Mouse (Mus musculus): ENCODE data around the gene Cuedc1.
A peak's percentile ranks its signal among the peaks of the same experiment; 100 is the strongest.

Gene Cuedc1

DNA sequence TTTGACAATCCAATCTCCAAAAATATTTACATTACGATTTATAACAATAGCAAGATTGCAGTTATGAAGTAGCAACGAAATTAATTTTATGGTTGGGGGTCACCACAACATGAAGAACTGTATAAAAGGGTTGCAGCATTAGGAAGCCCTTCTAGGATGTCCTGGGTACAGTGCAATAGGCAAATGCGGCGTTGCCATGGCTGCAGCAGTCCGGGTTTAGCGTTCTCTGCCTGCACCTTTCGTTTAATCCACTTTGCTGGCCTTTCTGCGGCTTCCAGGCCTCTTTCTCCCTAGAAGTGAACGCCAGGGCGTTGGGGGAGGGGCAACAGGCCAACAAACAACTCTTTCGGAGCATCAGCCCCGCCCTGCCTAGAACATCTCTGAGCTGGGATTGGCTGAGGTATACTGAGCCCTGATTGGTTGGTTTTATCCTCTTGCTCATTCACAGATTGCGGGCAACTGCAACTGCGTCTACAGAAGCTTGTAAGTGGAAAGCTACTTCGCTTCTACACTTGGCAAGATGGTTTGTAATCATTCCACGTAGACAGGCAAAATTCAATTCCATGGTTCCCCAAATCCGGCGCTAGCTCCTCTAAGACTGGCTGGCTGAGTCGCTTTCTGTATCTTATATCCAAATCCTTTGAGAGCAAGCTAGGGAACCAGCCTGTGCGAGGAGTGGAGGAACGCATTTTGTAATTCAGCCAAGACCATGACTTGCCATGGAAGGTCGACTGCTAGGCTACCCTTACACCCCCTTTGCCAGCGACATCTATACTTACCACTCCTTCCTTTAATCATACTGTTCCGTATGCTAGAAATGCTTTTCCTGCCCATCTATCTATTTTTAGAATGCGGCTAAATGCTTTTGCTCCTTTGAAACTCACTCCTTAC lies 10.9 kb upstream of the Cuedc1 start:
- peak; percentile 97 for DNase-seq (ENCODE audit: inconsistent ontology term)

DNA sequence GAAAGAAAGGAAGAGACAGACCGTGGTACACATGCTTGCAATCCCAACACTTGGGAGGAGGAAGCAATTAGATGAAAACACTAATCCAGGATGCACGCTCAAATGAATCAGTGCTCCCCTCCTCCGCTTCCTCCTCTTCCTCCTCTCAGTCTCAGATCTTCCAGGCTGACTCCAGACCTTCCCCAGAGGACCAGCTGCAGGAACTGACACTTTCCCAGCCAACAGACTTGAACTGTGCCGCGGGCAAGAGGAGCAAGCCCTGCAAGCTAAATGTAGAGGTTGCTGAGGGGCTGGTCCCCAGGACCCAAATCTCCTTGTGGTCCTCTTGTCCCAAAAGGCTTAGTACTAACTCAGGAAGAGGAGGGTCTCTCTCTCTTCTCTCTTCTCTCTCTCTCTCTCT lies 8.7 kb upstream of the Cuedc1 start:
- no peak for DNase-seq (ENCODE audit: inconsistent ontology term)

DNA sequence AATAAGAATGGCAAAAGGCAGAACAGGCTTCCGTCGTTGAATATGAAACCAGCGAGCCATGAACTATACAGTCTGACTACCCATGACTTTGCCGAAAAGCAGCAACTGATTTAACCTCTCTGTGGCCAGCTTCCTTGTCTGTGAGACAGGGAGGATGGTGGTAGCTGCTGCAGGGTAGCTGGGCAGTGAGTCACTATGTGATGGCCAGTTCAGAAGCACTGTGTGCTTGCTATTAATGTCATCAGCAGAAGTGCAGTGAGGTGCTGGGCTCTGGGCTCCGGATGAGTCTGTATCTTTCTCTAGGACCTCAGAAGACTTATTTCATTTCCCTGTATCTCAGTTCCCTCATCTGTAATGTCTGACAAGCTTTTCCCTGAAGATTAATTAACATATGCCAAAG lies 7.6 kb upstream of the Cuedc1 start:
- peak; percentile 39 for DNase-seq (ENCODE audit: inconsistent ontology term)

DNA sequence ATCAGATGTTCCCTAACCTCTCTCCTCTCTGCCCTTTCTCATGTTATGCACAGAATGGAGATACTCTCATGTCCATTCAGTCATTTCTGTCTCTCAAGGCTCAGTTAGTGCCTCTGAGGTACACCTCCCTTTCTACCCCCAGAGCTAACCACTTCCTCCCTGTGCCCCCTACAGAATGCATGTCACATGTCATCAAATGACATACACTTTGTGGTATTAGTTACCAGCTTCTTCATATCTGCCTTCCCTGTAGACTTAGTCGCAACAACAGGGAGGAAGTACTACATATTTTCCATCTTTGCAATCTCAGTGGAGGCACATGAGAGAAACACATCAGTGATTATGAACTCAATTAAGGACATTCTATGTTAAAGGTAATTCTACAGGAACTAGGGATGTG lies 5.9 kb upstream of the Cuedc1 start:
- no peak for DNase-seq (ENCODE audit: inconsistent ontology term)

DNA sequence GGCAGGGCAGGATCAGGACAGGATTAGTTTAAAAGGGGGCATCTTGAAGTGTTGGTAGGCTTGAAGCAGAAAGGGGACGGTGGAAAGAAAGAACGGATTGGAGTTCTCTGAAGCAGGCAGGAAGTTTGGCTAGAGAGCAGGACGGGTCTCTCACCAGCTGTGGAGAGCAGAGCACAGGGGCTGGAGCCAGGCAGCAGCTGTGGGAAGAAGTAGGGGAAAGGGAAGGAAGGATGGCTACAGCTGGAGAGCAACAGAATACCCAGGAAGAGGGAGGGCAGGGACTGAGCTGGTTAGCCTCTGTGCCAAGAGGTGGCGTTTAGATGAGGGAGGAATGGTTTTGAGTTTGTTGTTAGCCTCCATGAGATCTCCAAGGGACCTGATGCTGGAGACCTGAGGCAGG lies 685 bp upstream of the Cuedc1 start:
- no peak for DNase-seq (ENCODE audit: inconsistent ontology term)

DNA sequence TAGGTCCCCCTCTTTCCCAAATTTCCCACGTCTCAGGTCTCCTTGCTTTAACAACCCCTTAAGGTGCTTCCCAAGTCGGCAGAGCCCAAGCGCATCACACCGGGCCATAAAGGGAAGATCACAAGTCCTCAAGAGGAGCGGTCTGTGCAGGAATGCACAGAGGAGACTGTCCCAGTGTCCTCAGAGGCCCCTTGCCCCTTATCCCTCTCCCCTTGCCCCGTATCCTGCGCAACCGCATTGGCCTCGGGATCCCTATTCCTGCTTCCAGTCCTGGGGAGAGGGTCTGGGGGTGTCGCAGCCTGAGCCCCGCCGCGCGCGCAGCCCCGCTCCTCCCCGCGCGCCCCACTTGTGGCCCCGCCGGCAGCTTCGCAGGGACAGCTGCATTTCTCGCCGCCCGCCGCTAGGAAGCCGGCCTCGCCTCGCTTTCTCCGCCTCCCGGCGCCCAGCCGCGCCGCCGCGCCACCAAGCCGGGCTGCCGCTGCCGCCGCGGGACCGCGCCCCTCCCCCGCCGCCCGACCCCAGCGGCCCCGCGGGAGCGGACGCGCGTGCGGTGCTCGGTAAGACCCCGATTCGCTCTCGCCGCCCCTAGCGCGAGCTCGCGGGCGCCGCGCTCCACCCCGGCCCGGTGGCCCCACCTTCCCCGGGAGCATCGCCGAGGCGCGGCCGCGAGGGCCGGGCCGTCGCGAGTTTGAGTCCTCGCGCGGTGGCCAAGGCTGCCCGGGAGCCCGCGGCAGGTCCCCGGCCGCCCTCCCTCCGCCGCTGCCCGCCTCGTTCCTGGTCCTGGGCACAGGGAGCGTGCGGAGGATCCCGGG lies 1.1 kb downstream of the Cuedc1 start:
- DNase-seq (ENCODE audit: inconsistent ontology term): peak; percentile 82

DNA sequence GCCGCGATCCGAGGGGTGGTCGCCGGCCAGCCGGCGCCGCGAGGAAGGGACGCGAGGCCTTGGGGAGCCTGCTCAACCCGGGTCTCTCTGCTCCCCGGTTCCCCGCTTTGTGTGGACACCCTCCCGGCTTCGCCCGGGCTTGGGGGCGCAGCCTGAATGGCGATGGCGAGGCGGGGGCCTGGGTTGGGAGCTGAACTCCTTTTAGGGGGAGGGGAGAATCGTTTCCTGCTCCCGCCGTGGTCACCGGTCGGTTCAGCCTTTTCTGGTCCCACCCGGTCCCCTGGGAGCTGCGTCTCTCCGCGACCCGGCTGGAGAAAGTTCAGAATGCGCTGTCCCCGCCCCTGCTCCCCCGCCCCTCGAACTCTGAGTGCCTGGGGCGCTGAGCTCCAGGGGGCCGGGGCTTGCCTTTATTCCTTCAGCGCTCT lies 1.8 kb downstream of the Cuedc1 start:
- DNase-seq (ENCODE audit: inconsistent ontology term): peak; percentile 86

DNA sequence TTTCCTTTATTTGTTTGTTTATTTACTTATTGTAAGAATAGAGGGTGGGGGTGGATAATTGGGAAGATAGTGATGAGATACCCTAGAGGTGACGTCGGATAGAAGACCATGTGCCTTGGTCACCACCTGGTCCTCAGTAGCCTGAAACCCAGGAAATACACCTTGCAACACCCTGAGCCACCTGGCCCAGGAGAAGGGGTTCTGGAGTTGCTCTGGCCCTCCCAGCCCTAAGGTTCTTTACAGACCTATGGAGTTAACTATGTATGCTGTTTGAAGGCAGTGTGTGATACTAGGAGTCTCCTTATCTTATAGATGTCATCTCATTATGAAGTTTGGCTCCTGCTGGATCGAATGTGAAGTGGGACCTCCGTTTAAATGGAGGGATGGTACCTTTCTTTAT lies 2.3 kb downstream of the Cuedc1 start:
- DNase-seq (ENCODE audit: inconsistent ontology term): no peak

DNA sequence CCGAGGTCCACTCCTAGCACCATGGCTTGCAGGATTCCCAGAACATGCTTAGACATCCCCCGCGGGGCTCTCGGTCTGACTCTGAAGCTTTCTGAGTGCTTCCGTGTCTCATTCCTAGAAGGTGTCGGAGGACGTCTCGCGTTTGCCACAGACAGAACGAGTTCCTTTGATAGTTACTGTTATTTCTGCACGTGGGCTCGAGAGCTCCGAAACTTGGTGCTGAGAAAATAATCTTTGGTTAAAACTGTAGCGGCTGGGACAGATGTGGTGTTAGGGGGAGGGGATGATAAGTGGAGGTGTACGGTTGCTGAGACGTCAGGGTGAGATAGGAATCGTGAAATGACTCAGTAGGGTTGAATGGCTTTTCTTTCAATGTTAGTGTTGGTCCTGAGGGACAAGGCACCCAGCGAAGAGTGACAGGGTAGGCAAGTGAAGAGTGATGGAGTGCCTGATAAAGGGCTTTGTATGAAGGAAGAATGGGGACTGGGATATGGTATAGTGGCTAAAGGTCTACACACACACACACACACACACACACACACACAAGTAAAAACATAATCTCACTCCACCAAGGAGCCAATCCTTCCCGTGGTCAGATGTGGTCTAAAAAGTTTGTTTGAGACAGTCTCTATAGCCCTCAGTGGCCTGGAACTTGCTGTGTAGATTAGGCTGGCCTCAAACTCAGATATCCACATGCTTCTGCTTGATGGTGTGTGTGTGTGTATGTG lies 5.5 kb downstream of the Cuedc1 start:
- DNase-seq (ENCODE audit: inconsistent ontology term): no peak

DNA sequence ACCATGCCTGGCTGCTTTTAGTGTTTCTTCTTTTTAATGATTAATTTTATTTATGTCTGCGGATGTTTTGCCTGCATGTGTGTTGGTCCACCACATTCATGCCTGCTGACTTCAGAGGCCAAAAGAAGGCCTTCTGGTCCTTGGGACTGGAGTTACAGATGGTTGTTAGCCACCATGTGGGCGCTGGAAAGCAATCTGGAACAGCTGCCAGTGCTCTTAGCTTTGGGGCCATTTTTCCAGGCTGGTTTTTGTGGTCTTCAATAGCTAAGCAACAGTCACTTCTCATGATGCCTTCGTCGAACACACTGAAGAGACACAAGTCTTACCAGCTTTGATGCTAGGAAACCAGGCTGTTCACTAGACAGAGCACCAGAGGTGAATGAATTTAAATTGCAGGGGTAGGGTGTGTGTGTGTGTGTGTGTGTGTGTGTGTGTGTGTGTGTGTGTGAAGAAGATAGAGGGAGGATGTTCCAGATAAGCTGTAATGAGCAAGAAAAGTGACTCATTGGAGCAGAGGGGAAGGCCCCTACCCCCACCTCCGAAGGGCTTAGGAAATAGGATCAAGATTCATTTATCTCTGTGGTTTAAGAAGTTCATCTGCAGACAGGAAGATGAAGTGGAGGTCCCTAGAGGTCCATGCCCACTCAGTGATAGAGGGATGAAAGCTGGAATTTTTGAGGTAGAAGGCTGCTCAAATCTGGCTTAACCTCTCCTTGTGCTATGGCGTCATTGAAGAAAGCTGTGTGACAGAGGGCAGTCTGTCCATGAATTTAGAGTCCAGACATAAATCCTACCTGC lies 7.8 kb downstream of the Cuedc1 start:
- DNase-seq (ENCODE audit: inconsistent ontology term): no peak

DNA sequence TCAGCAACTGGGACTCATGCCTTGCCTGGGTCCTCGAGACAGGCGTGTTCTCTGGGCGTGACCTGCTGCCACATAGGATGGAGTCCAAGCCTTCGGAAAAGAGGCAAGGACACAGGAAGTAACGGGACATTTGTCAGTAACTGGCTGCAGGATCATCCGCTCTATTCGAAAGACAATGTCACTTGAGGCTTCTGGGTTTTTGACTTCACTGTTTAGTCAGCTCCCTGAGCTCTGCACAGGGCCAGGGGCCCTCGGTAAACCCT lies 8.4 kb downstream of the Cuedc1 start:
- no peak for DNase-seq (ENCODE audit: inconsistent ontology term)

DNA sequence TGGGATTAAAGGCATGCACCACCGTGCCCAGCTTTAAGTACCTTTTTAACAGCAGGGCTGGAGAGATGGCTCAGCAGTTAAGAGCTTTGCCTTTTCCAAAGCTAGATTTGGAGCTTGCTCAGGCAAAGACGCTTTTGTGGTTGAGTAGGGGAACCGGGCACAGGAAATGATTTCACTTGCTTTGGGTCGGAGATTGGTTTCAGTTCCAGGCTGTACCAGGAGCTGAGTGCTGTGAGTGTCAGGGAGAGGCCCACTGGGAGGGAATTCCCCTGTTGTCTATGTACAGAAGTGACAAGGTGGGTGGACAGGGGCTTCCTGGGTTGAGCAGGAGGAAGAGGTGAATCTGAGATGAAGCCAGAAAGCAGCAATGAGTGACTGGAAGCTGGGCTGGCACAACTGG lies 9.5 kb downstream of the Cuedc1 start:
- no peak for DNase-seq (ENCODE audit: inconsistent ontology term)

DNA sequence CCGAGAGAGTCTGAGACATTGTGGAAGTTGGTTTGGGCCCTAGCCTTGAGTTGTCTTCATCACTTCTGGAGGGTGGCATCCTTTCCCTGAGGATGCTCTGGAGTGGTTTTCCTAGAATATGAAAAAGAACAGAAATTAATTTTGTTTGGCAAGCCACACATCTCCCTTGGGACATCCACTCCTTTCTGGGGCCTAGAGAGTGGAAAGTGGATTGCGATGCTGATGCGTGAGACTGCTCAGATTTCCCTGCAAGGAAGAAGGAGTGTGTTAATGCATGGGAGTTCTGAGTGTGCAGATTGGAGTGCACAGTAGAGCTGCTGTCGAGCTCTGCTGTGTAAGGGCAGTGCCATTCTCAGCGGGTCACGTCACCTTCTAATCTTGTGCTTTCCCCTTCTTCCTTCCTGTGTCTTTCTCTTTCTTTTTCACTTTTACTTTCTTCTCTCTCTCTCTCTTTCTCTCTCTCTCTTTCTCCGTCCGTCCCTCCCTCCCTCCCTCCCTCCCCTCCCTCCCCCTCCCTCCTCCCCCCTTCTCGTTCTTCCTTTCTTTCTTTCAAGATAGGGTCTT lies 12.3 kb downstream of the Cuedc1 start:
- DNase-seq (ENCODE audit: inconsistent ontology term): no peak

DNA sequence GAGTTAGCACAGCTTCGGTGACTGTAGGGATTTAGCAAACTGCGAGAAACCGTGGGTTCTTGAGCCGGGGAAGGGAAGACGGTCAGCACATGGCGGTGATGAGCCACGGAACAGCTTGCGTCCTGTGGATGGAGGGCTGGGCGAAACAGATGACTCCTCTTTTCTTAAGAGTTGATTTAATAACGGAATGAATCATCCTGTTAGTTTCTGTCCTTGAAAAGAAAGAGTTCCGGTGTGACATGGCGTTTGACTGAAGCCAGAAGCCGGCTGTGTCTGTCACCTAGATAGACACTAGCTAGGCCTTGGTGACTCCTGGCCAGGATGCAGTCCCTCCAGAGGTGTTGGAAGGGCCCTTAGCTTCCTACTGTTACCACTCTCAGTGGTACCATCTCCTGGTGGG lies 14.2 kb downstream of the Cuedc1 start:
- DNase-seq (ENCODE audit: inconsistent ontology term): no peak

DNA sequence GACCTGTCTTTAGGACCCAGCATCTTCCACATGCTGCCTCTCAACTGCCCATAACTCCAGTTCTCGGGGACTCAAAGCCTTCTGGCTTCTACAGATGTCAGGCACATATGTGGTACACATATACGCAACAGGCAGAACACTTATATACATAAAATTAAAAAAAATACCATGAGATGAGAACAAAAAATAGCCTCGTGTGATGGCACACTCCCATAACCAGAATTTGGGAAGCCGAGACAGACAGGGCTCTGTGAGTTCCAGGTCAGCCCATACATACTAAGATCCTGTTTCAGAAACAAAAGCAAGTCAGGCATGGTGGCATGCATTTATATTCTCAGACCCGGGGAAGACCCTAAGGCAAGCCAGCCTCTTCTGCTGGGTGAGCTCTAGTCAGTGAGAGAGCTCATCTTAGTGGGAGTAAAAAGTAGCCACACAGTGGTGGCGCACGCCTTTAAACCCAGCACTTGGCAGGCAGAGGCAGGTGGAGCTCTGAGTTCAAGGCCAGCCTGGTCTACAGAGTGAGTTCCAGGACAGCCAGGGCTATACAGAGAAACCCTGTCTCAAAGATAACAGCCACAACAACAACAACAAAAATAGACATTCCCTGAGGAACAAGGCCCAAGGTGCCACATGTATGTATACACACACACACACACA lies 14.9 kb downstream of the Cuedc1 start:
- DNase-seq (ENCODE audit: inconsistent ontology term): no peak

DNA sequence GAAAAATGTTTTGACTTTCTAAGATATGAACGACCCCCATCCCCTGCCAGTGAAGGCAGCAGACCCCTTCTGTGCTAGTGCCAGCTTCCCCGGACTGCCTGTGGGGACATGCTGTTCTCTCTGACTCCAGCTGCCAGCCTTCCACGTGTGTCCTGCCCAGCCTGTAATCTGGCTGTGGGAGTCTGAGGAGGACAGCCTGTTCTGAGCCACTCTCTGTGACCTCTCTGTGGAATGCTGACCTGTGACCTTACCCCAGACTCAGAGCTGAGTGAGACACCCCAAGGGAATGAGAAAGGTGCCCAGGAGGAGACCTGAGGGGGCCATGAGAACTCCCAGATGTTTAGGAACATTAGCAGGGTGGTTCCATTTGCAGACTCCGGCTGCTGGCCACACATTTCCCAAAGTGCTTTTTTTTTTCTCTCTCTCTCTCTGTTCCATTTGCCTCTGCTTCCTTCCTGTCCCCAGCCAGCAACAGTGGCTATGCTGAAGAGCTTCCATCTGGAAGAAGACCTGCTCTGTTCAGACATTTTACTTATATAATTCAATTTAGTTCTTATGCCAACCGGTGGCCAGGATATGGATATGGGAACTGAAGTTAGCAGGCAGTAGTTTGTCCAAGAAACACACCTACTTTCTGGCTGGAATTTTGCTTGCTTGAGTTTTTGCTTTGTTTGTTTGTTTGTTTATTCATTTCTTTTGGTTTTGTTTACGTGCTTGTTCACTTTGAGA lies 15.8 kb downstream of the Cuedc1 start:
- DNase-seq (ENCODE audit: inconsistent ontology term): no peak

DNA sequence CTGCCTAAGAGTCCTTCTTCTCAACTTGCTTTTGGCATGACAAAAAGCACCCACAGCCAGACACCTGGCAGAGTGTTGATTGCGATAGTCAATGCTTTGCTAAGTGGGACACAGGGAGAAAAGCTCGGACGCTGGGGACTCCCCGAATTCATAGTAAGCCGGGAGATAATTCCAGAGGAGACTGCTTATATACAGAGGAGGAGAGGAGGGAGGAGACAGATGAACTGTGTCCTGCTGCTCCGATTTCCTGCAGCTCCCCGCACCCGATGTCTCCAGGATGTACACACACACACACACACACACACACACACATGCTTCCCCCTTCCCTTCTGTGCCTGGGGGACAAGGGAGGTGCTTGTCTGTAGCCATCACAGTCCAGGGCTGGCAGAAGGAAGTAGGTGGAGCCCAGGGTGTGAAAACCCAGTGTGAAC lies 17.0 kb downstream of the Cuedc1 start:
- DNase-seq (ENCODE audit: inconsistent ontology term): no peak

DNA sequence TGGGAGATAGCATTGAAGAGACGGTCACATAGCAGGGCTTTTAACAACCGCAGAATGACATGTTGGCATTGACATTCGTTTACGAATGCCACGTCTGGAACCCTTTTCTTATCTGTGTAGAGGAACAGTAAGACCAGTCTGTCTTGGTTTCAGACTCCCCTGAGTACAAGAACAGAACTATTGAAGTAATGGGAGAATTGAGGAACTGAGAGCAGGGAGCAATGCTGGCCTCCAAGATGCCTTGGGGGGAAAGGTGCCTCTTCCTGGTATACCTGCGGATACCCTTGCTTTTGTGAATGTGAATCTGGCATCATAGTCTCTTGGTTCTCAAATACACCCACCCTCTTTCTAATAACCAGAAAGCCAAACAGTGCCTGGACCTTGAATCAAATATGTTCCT lies 18.7 kb downstream of the Cuedc1 start:
- DNase-seq (ENCODE audit: inconsistent ontology term): no peak

DNA sequence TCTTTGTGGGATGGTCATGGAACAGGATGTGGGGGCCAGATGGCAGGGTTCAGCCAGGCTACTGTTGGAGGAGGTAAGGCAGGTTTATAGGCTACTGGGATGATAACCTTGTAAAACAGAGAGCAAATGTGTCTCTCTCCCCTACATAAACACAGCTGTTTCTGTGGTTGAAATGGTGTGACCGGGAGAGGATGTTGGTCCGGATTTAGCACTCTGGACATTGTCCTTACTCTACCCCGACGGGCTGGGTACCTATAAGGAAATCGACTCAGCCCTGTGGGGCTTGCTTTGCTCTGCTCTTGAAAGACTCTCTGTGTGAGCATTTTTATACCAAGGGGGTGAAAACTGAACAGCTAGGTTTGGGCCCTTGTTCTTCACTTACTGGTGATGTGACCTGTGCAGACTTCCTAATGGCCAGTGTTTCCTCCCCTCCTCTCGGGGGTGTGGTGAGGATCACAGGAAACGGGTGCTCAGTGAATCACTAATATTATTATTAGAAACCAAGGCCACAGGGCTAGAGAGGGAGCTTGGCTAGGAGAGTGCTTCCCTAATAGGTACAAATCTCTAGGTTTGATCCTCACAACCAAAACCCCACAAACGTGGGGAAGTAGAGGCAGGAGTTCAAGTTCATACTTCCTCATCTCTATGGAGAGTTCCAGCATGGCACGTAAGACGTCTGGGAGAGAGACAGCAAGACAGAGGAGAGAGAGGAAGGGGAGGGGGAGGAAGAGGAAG lies 19.7 kb downstream of the Cuedc1 start:
- no peak for DNase-seq (ENCODE audit: inconsistent ontology term)

DNA sequence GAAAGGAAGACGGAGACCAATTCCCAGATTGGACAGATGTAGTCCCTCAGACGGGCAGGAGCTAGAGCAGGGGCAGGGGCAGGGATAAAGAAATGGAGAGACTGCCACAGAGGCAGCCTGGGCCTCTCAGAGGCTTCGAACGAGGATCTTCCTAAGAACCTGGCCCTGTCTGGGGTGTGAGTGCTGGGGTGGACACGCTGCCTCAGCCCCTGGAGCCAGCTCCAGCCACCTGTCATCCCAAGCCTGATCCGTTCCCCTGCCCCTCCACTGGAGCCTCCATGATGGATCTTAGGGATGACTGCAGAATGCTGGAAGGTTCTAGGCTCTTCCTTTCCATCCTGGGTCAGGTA lies 20.2 kb downstream of the Cuedc1 start:
- DNase-seq (ENCODE audit: inconsistent ontology term): no peak

Data from Muller cell, postnatal 12 days (primary cell).